Mouse (Mus musculus): ENCODE measurements around the gene Dtx3l. TPM values are rescaled to one million over a fixed set of nuclear protein-coding genes. Genes with fewer than 3 reads are reported as not detected.

Dtx3l gene
- polyA plus RNA-seq, 1 experiment from 2014 or later: 6.2 TPM

DNA sequence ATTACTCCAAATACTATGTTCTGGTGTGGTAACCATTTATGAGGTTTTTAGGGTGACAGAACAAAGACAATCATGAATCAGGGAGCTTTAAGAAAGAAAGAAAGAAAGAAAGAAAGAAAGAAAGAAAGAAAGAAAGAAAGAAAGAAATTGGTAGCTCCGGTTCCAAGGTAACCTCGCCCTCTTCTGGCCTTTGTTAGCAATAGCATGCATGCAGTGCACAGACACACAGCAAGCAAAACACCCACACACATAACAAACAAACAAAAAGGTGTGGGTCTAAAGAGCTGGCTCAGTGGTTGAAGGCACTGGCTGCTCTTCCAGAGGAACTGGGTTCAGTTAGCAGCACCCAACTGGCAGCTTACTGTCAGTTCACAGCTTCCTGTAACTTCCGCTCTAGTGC lies 48.3 kb downstream of the Dtx3l start:
- TF ChIP-seq CTCF (IDR thresholded peaks at IDR 0.05) (peak; percentile 60), EP300 (IDR thresholded peaks at IDR 0.05) (no peak)
- Histone ChIP-seq H3K27ac (ENCODE audit: low read length) (no peak overlapping the region), H3K27me3 (replicated peaks; ENCODE audit: insufficient read depth, low read length) (no peaks in the 10 kb centered on the region), H3K36me3 (ENCODE audit: insufficient read depth, low read length) (no peaks in the 10 kb centered on the region), H3K9ac (replicated peaks; ENCODE audit: low read depth) (no peak overlapping the region), H3K4me3 (ENCODE audit: low read depth, low read length) (no peak overlapping the region), H3K9me3 (ENCODE audit: low read length) (no peaks in the 10 kb centered on the region), H3K4me1 (ENCODE audit: insufficient read depth, low read depth, low read length) (no peaks in the 10 kb centered on the region), H3K4me2 (replicated peaks; ENCODE audit: low read depth, low read length) (no peak overlapping the region)
- ATAC-seq: no peak
- 70% methylated on average over 3 of the region's 3 CpGs for WGBS
- no peak for DNase-seq (ENCODE audit: low spot score)

DNA sequence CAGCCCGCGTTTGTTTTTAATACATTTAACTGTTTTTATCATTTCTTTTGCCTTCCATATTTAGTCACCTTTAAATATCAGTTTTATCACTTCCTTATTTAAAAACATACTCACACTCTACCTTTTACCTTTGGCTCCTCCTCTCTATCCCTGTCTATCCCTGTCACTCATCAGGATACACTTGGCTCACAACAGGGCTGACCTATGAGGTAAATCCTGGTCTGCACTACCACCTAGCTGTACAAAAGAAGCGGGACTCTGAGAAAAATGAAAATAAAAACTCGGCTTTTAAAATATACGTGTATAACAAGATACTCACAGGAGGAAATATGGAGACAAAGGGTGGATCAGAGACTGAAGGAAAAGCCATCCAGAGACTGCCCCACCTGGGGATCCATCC lies 50.0 kb downstream of the Dtx3l start:
- Histone ChIP-seq H3K36me3 (ENCODE audit: insufficient read depth, low read length) (no peaks in the 10 kb centered on the region), H3K27me3 (replicated peaks; ENCODE audit: insufficient read depth, low read length) (no peaks in the 10 kb centered on the region), H3K4me3 (ENCODE audit: low read depth, low read length) (no peak overlapping the region), H3K9me3 (ENCODE audit: low read length) (no peaks in the 10 kb centered on the region), H3K4me2 (replicated peaks; ENCODE audit: low read depth, low read length) (no peak overlapping the region), H3K9ac (replicated peaks; ENCODE audit: low read depth) (no peak overlapping the region), H3K4me1 (ENCODE audit: insufficient read depth, low read depth, low read length) (no peaks in the 10 kb centered on the region), H3K27ac (ENCODE audit: low read length) (no peak overlapping the region)
- no peak for DNase-seq (ENCODE audit: low spot score)
- TF ChIP-seq CTCF (IDR thresholded peaks at IDR 0.05) (no peak), EP300 (IDR thresholded peaks at IDR 0.05) (no peak)
- ATAC-seq: no peak
- 85% methylated on average over 5 of the region's 5 CpGs for WGBS

DNA sequence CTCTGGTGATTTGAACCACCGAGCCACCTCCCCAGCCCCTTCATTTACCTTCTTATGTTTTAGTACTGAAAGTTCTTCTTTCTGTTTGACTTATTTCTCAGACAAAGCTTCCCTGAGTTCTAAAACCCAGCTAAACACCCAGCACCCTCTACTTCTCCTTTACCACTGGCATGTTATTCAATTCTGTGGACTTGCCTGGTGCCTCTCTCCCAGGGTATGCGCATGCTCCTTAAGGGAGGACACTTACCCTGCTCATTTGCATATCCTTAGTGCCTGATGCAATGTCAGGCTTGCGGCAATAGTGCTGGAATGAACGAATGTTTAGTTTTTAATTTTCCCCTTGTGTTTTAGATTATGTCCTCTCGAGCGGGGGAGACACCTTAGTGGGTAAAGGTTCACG lies 50.8 kb downstream of the Dtx3l start:
- H3K4me3 ChIP-seq (ENCODE audit: low read depth, low read length): no peak overlapping the region
- no peaks in the 10 kb centered on the region for H3K36me3 ChIP-seq (ENCODE audit: insufficient read depth, low read length)
- peak; percentile 26 for DNase-seq (ENCODE audit: low spot score)
- H3K4me2 ChIP-seq (replicated peaks; ENCODE audit: low read depth, low read length): no peak overlapping the region
- H3K27me3 ChIP-seq (replicated peaks; ENCODE audit: insufficient read depth, low read length): no peaks in the 10 kb centered on the region
- H3K9ac ChIP-seq (replicated peaks; ENCODE audit: low read depth): no peak overlapping the region
- H3K9me3 ChIP-seq (ENCODE audit: low read length): no peaks in the 10 kb centered on the region
- 67% methylated on average over 7 of the region's 7 CpGs for WGBS
- no peaks in the 10 kb centered on the region for H3K4me1 ChIP-seq (ENCODE audit: insufficient read depth, low read depth, low read length)
- no peak overlapping the region for H3K27ac ChIP-seq (ENCODE audit: low read length)
- ATAC-seq: no peak
- TF ChIP-seq EP300 (IDR thresholded peaks at IDR 0.05) (no peak), CTCF (IDR thresholded peaks at IDR 0.05) (no peak)

Other genes starting within 250 kb of the Dtx3l start
- 18.0 and 18.6 TPM in 2 replicates for gene Dirc2, start 169.8 kb downstream of the Dtx3l start, polyA plus RNA-seq (2015; fragmentation: Nextera tagmentation; extraction: Ambion mirVana)
- 9.3 and 9.9 TPM in 2 replicates for gene Hspbap1, start 168.8 kb downstream of the Dtx3l start, polyA plus RNA-seq (2015; fragmentation: Nextera tagmentation; extraction: Ambion mirVana)
- gene Parp14, start 67.6 kb downstream of the Dtx3l start, polyA plus RNA-seq (2015; fragmentation: Nextera tagmentation; extraction: Ambion mirVana): 2.9 and 3.8 TPM in 2 replicates
- 14.2 and 14.6 TPM in 2 replicates for gene Parp9, start 681 bp downstream of the Dtx3l start, polyA plus RNA-seq (2015; fragmentation: Nextera tagmentation; extraction: Ambion mirVana)
- gene Kpna1, start 39.6 kb upstream of the Dtx3l start, polyA plus RNA-seq (2015; fragmentation: Nextera tagmentation; extraction: Ambion mirVana): 16.7 and 19.0 TPM in 2 replicates
- 5.4 and 5.8 TPM in 2 replicates for gene Wdr5b, start 102.0 kb upstream of the Dtx3l start, polyA plus RNA-seq (2015; fragmentation: Nextera tagmentation; extraction: Ambion mirVana)
- 213 and 234 TPM in 2 replicates for gene Fam162a, start 132.4 kb upstream of the Dtx3l start, polyA plus RNA-seq (2015; fragmentation: Nextera tagmentation; extraction: Ambion mirVana)
- 33.8 and 36.4 TPM in 2 replicates for gene Ccdc58, start 132.5 kb upstream of the Dtx3l start, polyA plus RNA-seq (2015; fragmentation: Nextera tagmentation; extraction: Ambion mirVana)
- gene Csta1, start 192.1 kb upstream of the Dtx3l start, polyA plus RNA-seq (2015; fragmentation: Nextera tagmentation; extraction: Ambion mirVana): 0.04 TPM in 1 of 2 replicates, not detected in the other
- gene Stfa2l1, start 217.7 kb upstream of the Dtx3l start, polyA plus RNA-seq (2015; fragmentation: Nextera tagmentation; extraction: Ambion mirVana): 29.2 and 33.1 TPM in 2 replicates
- 45.8 and 58.3 TPM in 2 replicates for gene Gm5483, start 245.1 kb upstream of the Dtx3l start, polyA plus RNA-seq (2015; fragmentation: Nextera tagmentation; extraction: Ambion mirVana)